In genomic region chr7:136050116-136050515, GRCm38 (mm10) we compare ENCODE assay signal across 13 mouse cellular contexts.
A peak's percentile ranks its signal among the peaks of the same experiment; 100 is the strongest.
DNase-seq lines count a peak whose midpoint lies in the region; ATAC-seq and TF ChIP-seq lines count a peak whose summit lies in the region.
"Had no signal": no experiment of that assay in that cellular context is flagged by ENCODE, and none has a peak within 500 bp of the region (broad histone marks: within the 10 kb centered on the region; RNA-seq: fewer than 3 reads in every experiment).

No protein-coding gene starts in this region.

- H3K9me3 ChIP-seq in hindbrain, embryonic 10.5 days, result no peaks in the 10 kb centered on the region
- no peaks in the 10 kb centered on the region for H3K9me3 ChIP-seq in hindbrain, embryonic 11.5 days (ENCODE audit: control insufficient read depth, low read length)
- H3K9me3 ChIP-seq in liver, postnatal 0 days (ENCODE audit: low read length), result no peaks in the 10 kb centered on the region
- H3K9me3 ChIP-seq in liver, embryonic 11.5 days (ENCODE audit: control insufficient read depth, low read length), result no peaks in the 10 kb centered on the region

- H3K4me3 ChIP-seq in hindbrain, embryonic 10.5 days, result no peak overlapping the region
- H3K4me3 ChIP-seq in hindbrain, embryonic 11.5 days (ENCODE audit: low read depth, low read length), result no peak overlapping the region
- no peak overlapping the region for H3K4me3 ChIP-seq in liver, postnatal 0 days (ENCODE audit: low read depth, low read length)
- no peak overlapping the region for H3K4me3 ChIP-seq in liver, embryonic 11.5 days (ENCODE audit: low read depth, low read length)
- H3K4me3 ChIP-seq in cortical plate, adult 2 months (ENCODE audit: insufficient read depth, low read length), result no peak overlapping the region

- H3K4me1 ChIP-seq in hindbrain, embryonic 10.5 days (replicated peaks), result peaks cover 46% of the 10 kb centered on the region
- H3K4me1 ChIP-seq in hindbrain, embryonic 11.5 days (replicated peaks; ENCODE audit: control insufficient read depth, insufficient read depth, low read length), result peaks cover 12% of the 10 kb centered on the region
- H3K4me1 ChIP-seq in liver, postnatal 0 days (ENCODE audit: insufficient read depth), result no peaks in the 10 kb centered on the region
- H3K4me1 ChIP-seq in liver, embryonic 11.5 days (replicated peaks; ENCODE audit: control insufficient read depth, insufficient read depth, low read length), result no peaks in the 10 kb centered on the region
- peaks cover 5% of the 10 kb centered on the region for H3K4me1 ChIP-seq in cortical plate, adult 2 months (ENCODE audit: control insufficient read depth, insufficient read depth, low read length)

- TF ChIP-seq EP300 in liver, postnatal 0 days (IDR thresholded peaks at IDR 0.05; ENCODE audit: low read depth), result no peak

- WGBS in hindbrain, embryonic 10.5 days, result 68% methylated on average over 3 of the region's 3 CpGs
- 73% methylated on average over 3 of the region's 3 CpGs for WGBS in hindbrain, embryonic 11.5 days
- WGBS in liver, postnatal 0 days (ENCODE audit: insufficient replicate concordance), result 50% methylated on average over 3 of the region's 3 CpGs
- 60% methylated on average over 3 of the region's 3 CpGs for WGBS in liver, embryonic 11.5 days

- no peak for ATAC-seq in hindbrain, embryonic 11.5 days (ENCODE audit: low FRiP score)
- no peak for ATAC-seq in liver, postnatal 0 days
- no peak for ATAC-seq in liver, embryonic 11.5 days (replicated peaks; ENCODE audit: low FRiP score)

- 0 out of 2 replicates have a peak, but pooled peaks cover 2% of the 10 kb centered on the region for H3K27me3 ChIP-seq in hindbrain, embryonic 10.5 days (ENCODE audit: insufficient read depth, poor library complexity, severe bottlenecking)
- no peaks in the 10 kb centered on the region for H3K27me3 ChIP-seq in hindbrain, embryonic 11.5 days (ENCODE audit: control insufficient read depth, insufficient read depth, low read length)
- 0 out of 2 replicates have a peak, but pooled peaks cover 3% of the 10 kb centered on the region for H3K27me3 ChIP-seq in liver, postnatal 0 days (ENCODE audit: insufficient read depth, low read length)
- no peaks in the 10 kb centered on the region; the same call in 1 of the 2 replicates for H3K27me3 ChIP-seq in liver, embryonic 11.5 days (replicated peaks; ENCODE audit: control insufficient read depth, insufficient read depth, low read length)

- DNase-seq in hindbrain, embryonic 10.5 days (ENCODE audit: low spot score), result no peak
- no peak for DNase-seq in hindbrain, embryonic 11.5 days (ENCODE audit: low spot score)
- DNase-seq in liver, postnatal 0 days, result no peak
- DNase-seq in liver, embryonic 11.5 days (ENCODE audit: low spot score), result no peak
- peak; percentile 40 for DNase-seq in brain, adult 2 months (ENCODE audit: low read depth, low spot score)
- DNase-seq in urinary bladder, postnatal 4 days (ENCODE audit: low spot score in 2 of 2), result no peak
- DNase-seq: cerebellum, adult 9-10 months; heart, adult 11 months; heart, postnatal 36 days; liver; lung, postnatal 14 days; right cerebral cortex, postnatal 14 days had no signal

- H3K9ac ChIP-seq in hindbrain, embryonic 11.5 days (ENCODE audit: low read depth, low read length), result no peak overlapping the region
- no peak overlapping the region for H3K9ac ChIP-seq in liver, postnatal 0 days (replicated peaks)
- no peak overlapping the region for H3K9ac ChIP-seq in liver, embryonic 11.5 days (ENCODE audit: low read depth, low read length)

- 0 out of 2 replicates have a peak overlapping the region, but pooled peaks have one; percentile 23 for H3K27ac ChIP-seq in hindbrain, embryonic 10.5 days
- no peak overlapping the region for H3K27ac ChIP-seq in hindbrain, embryonic 11.5 days (ENCODE audit: low read depth, low read length)
- no peak overlapping the region for H3K27ac ChIP-seq in liver, postnatal 0 days (ENCODE audit: low read depth)
- no peak overlapping the region for H3K27ac ChIP-seq in liver, embryonic 11.5 days (ENCODE audit: low read depth, low read length)
- no peak overlapping the region for H3K27ac ChIP-seq in cortical plate, adult 2 months (ENCODE audit: insufficient read depth, low read length)

- H3K36me3 ChIP-seq in hindbrain, embryonic 10.5 days, result no peaks in the 10 kb centered on the region
- H3K36me3 ChIP-seq in hindbrain, embryonic 11.5 days (ENCODE audit: control insufficient read depth, insufficient read depth, low read length), result no peaks in the 10 kb centered on the region
- H3K36me3 ChIP-seq in liver, postnatal 0 days (replicated peaks; ENCODE audit: insufficient read depth, low read length), result no peaks in the 10 kb centered on the region
- no peaks in the 10 kb centered on the region for H3K36me3 ChIP-seq in liver, embryonic 11.5 days (ENCODE audit: control insufficient read depth, insufficient read depth, low read length)

- no peak for TF ChIP-seq POLR2A in cortical plate, adult 2 months (IDR thresholded peaks at IDR 0.05; ENCODE audit: extremely low read depth, insufficient read depth, low read length)

- TF ChIP-seq CTCF in liver, postnatal 0 days (IDR thresholded peaks at IDR 0.05; ENCODE audit: low read depth), result peak; percentile 10; the same call in 1 of the 2 replicates
- 0 out of 2 replicates have a peak, but pooled peaks have one; percentile 4 for TF ChIP-seq CTCF in cortical plate, adult 2 months (IDR thresholded peaks at IDR 0.05; ENCODE audit: extremely low read depth, insufficient read depth, low read length)

- no peak overlapping the region for H3K4me2 ChIP-seq in hindbrain, embryonic 11.5 days (replicated peaks; ENCODE audit: low read depth, low read length)
- H3K4me2 ChIP-seq in liver, postnatal 0 days (ENCODE audit: low read depth, low read length), result no peak overlapping the region
- no peak overlapping the region for H3K4me2 ChIP-seq in liver, embryonic 11.5 days
